Mouse (Mus musculus): ENCODE measurements around the gene Kif21a. TPM values are rescaled to one million over a fixed set of nuclear protein-coding genes. Genes with fewer than 3 reads are reported as not detected.

Gene Kif21a
- total and polyA plus RNA-seq, 3 experiments: not detected

- Histone ChIP-seq H3K4me1 (ENCODE audit: control insufficient read depth in 1 of 2, insufficient read depth in 2 of 2, low read length in 2 of 2) (no peaks in the 10 kb centered on the region), H3K36me3 (ENCODE audit: control insufficient read depth in 1 of 2, insufficient read depth in 2 of 2, low read length in 2 of 2) (no peaks in the 10 kb centered on the region), H3K27me3 (ENCODE audit: control insufficient read depth in 1 of 2, insufficient read depth in 2 of 2, low read length in 2 of 2) (no peaks in the 10 kb centered on the region), H3K79me2 (ENCODE audit: control insufficient read depth, insufficient read depth, low read length, poor library complexity) (no peaks in the 10 kb centered on the region), H3K27ac (ENCODE audit: control insufficient read depth, low read depth, low read length) (no peak overlapping the region), H3K4me3 (ENCODE audit: control insufficient read depth in 1 of 2, insufficient read depth in 1 of 2, low read depth in 2 of 2, low read length in 2 of 2) (no peak overlapping the region), H3K9ac (ENCODE audit: control insufficient read depth, low read depth, low read length, poor library complexity, severe bottlenecking) (no peak overlapping the region), H3K9me3 (replicated peaks; ENCODE audit: insufficient read depth, low read length) (no peaks in the 10 kb centered on the region)
- DNase-seq (ENCODE audit: low read depth, low spot score): no peak
- TF ChIP-seq SIN3A (IDR thresholded peaks at IDR 0.05; ENCODE audit: low read length): no peak
- no peak for TF ChIP-seq POLR2AphosphoS2 (IDR thresholded peaks at IDR 0.05; ENCODE audit: low read length)
- TF ChIP-seq ZMIZ1 (IDR thresholded peaks at IDR 0.05; ENCODE audit: low read depth, low read length): no peak
These were observed 15.7 kb downstream of the Kif21a start for GRCm38 (mm10) chr15:91034090-91034489.

GRCm38 (mm10) chr15:91033529-91033928 lies 16.2 kb downstream of the Kif21a start:
- Histone ChIP-seq H3K27ac (ENCODE audit: control insufficient read depth, low read depth, low read length) (no peak overlapping the region), H3K4me1 (ENCODE audit: control insufficient read depth in 1 of 2, insufficient read depth in 2 of 2, low read length in 2 of 2) (no peaks in the 10 kb centered on the region), H3K79me2 (ENCODE audit: control insufficient read depth, insufficient read depth, low read length, poor library complexity) (no peaks in the 10 kb centered on the region), H3K27me3 (ENCODE audit: control insufficient read depth in 1 of 2, insufficient read depth in 2 of 2, low read length in 2 of 2) (no peaks in the 10 kb centered on the region), H3K36me3 (ENCODE audit: control insufficient read depth in 1 of 2, insufficient read depth in 2 of 2, low read length in 2 of 2) (no peaks in the 10 kb centered on the region), H3K9me3 (replicated peaks; ENCODE audit: insufficient read depth, low read length) (no peaks in the 10 kb centered on the region), H3K4me3 (ENCODE audit: control insufficient read depth in 1 of 2, insufficient read depth in 1 of 2, low read depth in 2 of 2, low read length in 2 of 2) (no peak overlapping the region), H3K9ac (ENCODE audit: control insufficient read depth, low read depth, low read length, poor library complexity, severe bottlenecking) (no peak overlapping the region)
- TF ChIP-seq ZC3H11A (IDR thresholded peaks at IDR 0.05; ENCODE audit: low read depth, low read length): no peak
- no peak for TF ChIP-seq ZMIZ1 (IDR thresholded peaks at IDR 0.05; ENCODE audit: low read depth, low read length)
- TF ChIP-seq MAX (IDR thresholded peaks at IDR 0.05; ENCODE audit: low read length): no peak
- no peak for TF ChIP-seq BHLHE40 (IDR thresholded peaks at IDR 0.05; ENCODE audit: borderline replicate concordance, low read depth, low read length)
- TF ChIP-seq SMC3 (IDR thresholded peaks at IDR 0.05; ENCODE audit: low read depth, low read length): no peak
- no peak for TF ChIP-seq ZKSCAN1 (IDR thresholded peaks at IDR 0.05; ENCODE audit: low read depth, low read length)
- TF ChIP-seq HCFC1 (IDR thresholded peaks at IDR 0.05; ENCODE audit: low read depth, low read length): no peak
- TF ChIP-seq MXI1 (IDR thresholded peaks at IDR 0.05; ENCODE audit: low read depth, low read length): no peak
- TF ChIP-seq CTCF (IDR thresholded peaks at IDR 0.05 in 2 of 3, conservative IDR thresholded peaks at IDR 0.05 in 1 of 3; ENCODE audit: control insufficient read depth in 1 of 3, insufficient read depth in 1 of 3, low read depth in 2 of 3, low read length in 3 of 3, poor library complexity in 1 of 3, severe bottlenecking in 1 of 3): no peak
- no peak for TF ChIP-seq E2F4 (IDR thresholded peaks at IDR 0.05; ENCODE audit: borderline replicate concordance, low read depth, low read length)
- no peak for TF ChIP-seq CHD2 (IDR thresholded peaks at IDR 0.05; ENCODE audit: low read length)
- no peak for TF ChIP-seq POLR2AphosphoS2 (IDR thresholded peaks at IDR 0.05; ENCODE audit: low read length)
- TF ChIP-seq POLR2A (IDR thresholded peaks at IDR 0.05; ENCODE audit: control insufficient read depth in 1 of 2, insufficient read depth in 1 of 2, low read depth in 1 of 2, low read length in 2 of 2, poor library complexity in 1 of 2): no peak
- no peak for TF ChIP-seq POLR2AphosphoS5 (IDR thresholded peaks at IDR 0.05; ENCODE audit: borderline replicate concordance, low read depth, low read length)
- TF ChIP-seq RAD21 (IDR thresholded peaks at IDR 0.05; ENCODE audit: low read depth, low read length): no peak
- TF ChIP-seq SIN3A (IDR thresholded peaks at IDR 0.05; ENCODE audit: low read length): no peak
- no peak for TF ChIP-seq MAFK (IDR thresholded peaks at IDR 0.05; ENCODE audit: borderline replicate concordance, low read depth, low read length)
- TF ChIP-seq RCOR1 (IDR thresholded peaks at IDR 0.05; ENCODE audit: low read depth, low read length): no peak
- DNase-seq (ENCODE audit: low read depth, low spot score): no peak
